Mouse (Mus musculus) C2C12 (cell line): ENCODE data around the gene Sdk1.

Source experiments
- CTCF ChIP-seq: IDR thresholded peaks from one replicate; pipeline ENCODE4 v1.5.1; 2011; ENCODE audit not compliant: control insufficient read depth, insufficient read depth, insufficient read length
- MAX ChIP-seq: IDR thresholded peaks from one replicate; pipeline ENCODE4 v1.6.1; 2011; ENCODE audit warnings: mild to moderate bottlenecking, control low read depth

- TF ChIP-seq CTCF (no peak), MAX (no peak)
Observed at GRCm38 (mm10) chr5:141390541-141390940, 149.3 kb downstream of the Sdk1 start.
